Mouse (Mus musculus): ENCODE data around the gene Pdxdc1. TPM values are rescaled to one million over a fixed set of nuclear protein-coding genes. Genes with fewer than 3 reads are reported as not detected.

Gene Pdxdc1
- polyA plus RNA-seq, 1 experiment from 2014 or later, result 25.2 TPM

DNA sequence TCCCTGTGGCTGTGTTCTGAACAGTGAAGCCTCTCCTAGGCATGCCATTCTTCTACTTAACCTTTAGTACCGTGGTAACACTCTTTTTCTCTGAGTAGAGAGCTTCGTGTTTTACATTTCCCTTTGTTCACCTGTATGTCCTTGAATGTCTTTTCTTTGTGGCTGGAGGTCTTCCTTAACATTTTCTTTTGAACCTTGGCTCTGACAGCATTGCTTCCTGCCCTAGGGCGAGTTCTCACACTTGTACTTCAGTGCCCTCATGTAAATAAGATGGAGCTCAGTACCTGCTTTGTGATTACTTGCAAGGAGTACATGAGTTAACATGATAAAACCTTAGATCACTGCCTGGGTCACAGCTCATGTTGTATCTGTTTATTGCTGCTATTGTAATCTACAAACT is 117.0 kb downstream of the Pdxdc1 start:
- no peak overlapping the region for H3K27ac ChIP-seq (ENCODE audit: low read length)
- 64% methylated on average over 3 of the region's 3 CpGs for WGBS (ENCODE audit: insufficient replicate concordance)

More for the DNA sequence above, 117.0 kb downstream of the Pdxdc1 start:
- Histone ChIP-seq H3K36me3 (ENCODE audit: control insufficient read depth, insufficient read depth) (peaks cover 21% of the 10 kb centered on the region), H3K4me3 (ENCODE audit: low read depth, low read length) (no peak overlapping the region), H3K4me2 (ENCODE audit: low read depth, low read length) (no peak overlapping the region), H3K4me1 (ENCODE audit: control insufficient read depth, low read depth, low read length) (peaks cover 8% of the 10 kb centered on the region), H3K9me3 (replicated peaks; ENCODE audit: control insufficient read depth, low read length) (no peaks in the 10 kb centered on the region), H3K27me3 (ENCODE audit: control insufficient read depth, insufficient read depth, low read depth, low read length) (no peaks in the 10 kb centered on the region), H3K9ac (ENCODE audit: low read depth, low read length) (no peak overlapping the region)
- ATAC-seq (ENCODE audit: low read depth), result no peak

Small RNAs within 50 kb of the gene (microRNA-seq; reads per million reads assigned to microRNA genes)
- gene Gm27734, result not detected

Other genes with a start within 250 kb of the Pdxdc1 start
- 14.9 and 15.2 TPM in 2 replicates for gene Parn, start 235.0 kb downstream of the Pdxdc1 start, polyA plus RNA-seq (2015; fragmentation: Nextera tagmentation; extraction: Ambion mirVana)
- gene Bfar, start 231.3 kb downstream of the Pdxdc1 start, polyA plus RNA-seq (2015; fragmentation: Nextera tagmentation; extraction: Ambion mirVana), result 15.9 and 16.5 TPM in 2 replicates
- 2.0 and 2.5 TPM in 2 replicates for gene 3110001I22Rik, start 231.2 kb downstream of the Pdxdc1 start, polyA plus RNA-seq (2015; fragmentation: Nextera tagmentation; extraction: Ambion mirVana)
- 0.08 TPM in 1 of 2 replicates, not detected in the other for gene Pla2g10, start 172.1 kb downstream of the Pdxdc1 start, polyA plus RNA-seq (2015; fragmentation: Nextera tagmentation; extraction: Ambion mirVana)
- 17.4 and 18.7 TPM in 2 replicates for gene Rrn3, start 122.4 kb downstream of the Pdxdc1 start, polyA plus RNA-seq (2015; fragmentation: Nextera tagmentation; extraction: Ambion mirVana)
- 34.9 and 40.2 TPM in 2 replicates for gene Ntan1, start 84.3 kb downstream of the Pdxdc1 start, polyA plus RNA-seq (2015; fragmentation: Nextera tagmentation; extraction: Ambion mirVana)
- gene Mpv17l, start within 50 bp of the Pdxdc1 start, polyA plus RNA-seq (2015; fragmentation: Nextera tagmentation; extraction: Ambion mirVana), result 2.2 and 2.8 TPM in 2 replicates
- 0.08 and 0.13 TPM in 2 replicates for gene 2900011O08Rik, start 83.5 kb upstream of the Pdxdc1 start, polyA plus RNA-seq (2015; fragmentation: Nextera tagmentation; extraction: Ambion mirVana)
- gene Ifitm7, start 83.8 kb upstream of the Pdxdc1 start, polyA plus RNA-seq (2015; fragmentation: Nextera tagmentation; extraction: Ambion mirVana), result 0.12 TPM in 1 of 2 replicates, not detected in the other

Data from liver, embryonic 16.5 days (tissue).